Mouse (Mus musculus): ENCODE measurements around the gene Ccn1. TPM values are rescaled to one million over a fixed set of nuclear protein-coding genes. Genes with fewer than 3 reads are reported as not detected.

Gene Ccn1
- 42.6 and 50.5 TPM in 2 replicates for polyA plus RNA-seq (2014; fragmentation: Nextera tagmentation; extraction: Ambion mirVana)

DNA sequence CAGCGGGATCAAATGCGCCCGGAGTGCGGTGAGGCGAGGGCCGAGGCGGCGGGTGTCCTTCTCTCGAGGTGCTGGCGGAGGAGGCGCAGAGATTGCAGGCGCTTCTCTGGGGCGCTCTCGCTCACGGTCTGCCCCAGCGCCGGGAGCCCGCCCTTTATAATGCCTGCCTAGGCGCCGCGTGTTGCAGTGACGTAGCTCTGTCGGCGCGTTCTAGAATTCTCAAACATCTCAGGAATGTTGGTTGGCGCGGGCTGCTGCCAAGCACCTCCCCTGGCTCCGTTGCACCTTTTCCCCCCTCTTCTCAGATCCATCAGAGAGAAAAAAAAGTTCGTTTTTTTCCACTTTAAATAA, at the start of gene Ccn1:
Gene Ccn1, minus strand, starts transcription at position 130 of the 351 bp plus-strand sequence.
- peak; percentile 73 for ATAC-seq (ENCODE audit: low read depth)
- Histone ChIP-seq H3K9ac (ENCODE audit: low read depth, low read length) (peak within 1 kb of the TSS; percentile 83), H3K27ac (replicated peaks; ENCODE audit: low read depth, low read length) (peak within 1 kb of the TSS; percentile 88), H3K36me3 (ENCODE audit: control insufficient read depth, insufficient read depth, low read length) (peaks cover 16% of the 10 kb centered on the region), H3K9me3 (ENCODE audit: control insufficient read depth, low read length) (no peaks in the 10 kb centered on the region), H3K27me3 (replicated peaks; ENCODE audit: control insufficient read depth, insufficient read depth, low read length) (no peaks in the 10 kb centered on the region), H3K4me2 (ENCODE audit: low read depth, low read length) (peak within 1 kb of the TSS; percentile 84), H3K4me3 (ENCODE audit: low read depth, low read length) (peak within 1 kb of the TSS; percentile 67), H3K4me1 (ENCODE audit: control insufficient read depth, insufficient read depth, low read length) (peaks cover 39% of the 10 kb centered on the region)
- WGBS: 0% methylated on average over 14 of the region's 29 CpGs
- peak; percentile 95 for DNase-seq (ENCODE audit: low spot score)

DNA sequence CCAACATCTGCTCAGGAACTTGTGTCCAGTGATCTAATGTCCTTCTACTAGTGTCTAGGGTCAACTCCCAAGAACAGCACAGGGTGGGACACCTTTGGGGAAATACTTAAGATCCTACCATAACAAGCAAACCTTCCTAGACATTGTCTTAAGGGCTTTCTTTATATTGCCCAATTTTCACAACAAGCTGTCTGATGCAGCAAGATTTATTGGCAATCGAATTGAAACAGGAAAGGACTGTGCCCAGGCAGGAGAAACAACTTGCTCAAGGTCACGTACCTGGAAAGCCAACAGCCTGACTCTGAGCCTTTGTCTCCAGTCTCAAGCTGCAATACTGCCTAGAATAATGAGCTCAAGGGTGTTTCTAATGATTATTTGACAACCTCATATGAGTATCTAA, 43.6 kb upstream of the Ccn1 start:
- Histone ChIP-seq H3K9ac (ENCODE audit: low read depth, low read length) (no peak overlapping the region), H3K27me3 (replicated peaks; ENCODE audit: control insufficient read depth, insufficient read depth, low read length) (no peaks in the 10 kb centered on the region), H3K4me3 (ENCODE audit: low read depth, low read length) (no peak overlapping the region), H3K4me2 (ENCODE audit: low read depth, low read length) (no peak overlapping the region), H3K27ac (replicated peaks; ENCODE audit: low read depth, low read length) (no peak overlapping the region), H3K4me1 (ENCODE audit: control insufficient read depth, insufficient read depth, low read length) (peaks cover 10% of the 10 kb centered on the region; the same call in 1 of the 2 replicates), H3K36me3 (ENCODE audit: control insufficient read depth, insufficient read depth, low read length) (no peaks in the 10 kb centered on the region), H3K9me3 (ENCODE audit: control insufficient read depth, low read length) (no peaks in the 10 kb centered on the region)
- no peak for ATAC-seq (ENCODE audit: low read depth)
- no peak for DNase-seq (ENCODE audit: low spot score)
- 83% methylated on average over 2 of the region's 2 CpGs for WGBS

DNA sequence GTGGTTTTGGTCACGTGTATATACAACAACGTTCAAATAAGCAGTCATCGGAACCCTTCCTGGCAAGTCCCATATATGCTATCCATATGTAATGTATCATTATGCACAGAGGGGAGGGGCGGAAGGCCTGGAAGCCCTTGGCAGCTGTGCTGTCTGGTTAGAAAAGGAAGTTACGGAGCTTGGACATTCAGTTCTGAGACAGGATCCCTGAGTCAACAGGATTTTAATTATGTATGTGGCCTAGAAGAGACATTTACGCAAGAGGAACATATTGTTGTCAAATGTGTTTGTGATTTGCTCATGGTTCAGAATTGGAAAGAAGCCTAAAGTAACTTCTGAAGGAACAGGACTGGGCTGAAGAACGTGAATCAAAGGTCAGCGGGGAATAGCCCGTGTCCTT, 42.3 kb upstream of the Ccn1 start:
- no peaks in the 10 kb centered on the region for H3K27me3 ChIP-seq (replicated peaks; ENCODE audit: control insufficient read depth, insufficient read depth, low read length)
- no peak overlapping the region for H3K9ac ChIP-seq (ENCODE audit: low read depth, low read length)
- H3K4me2 ChIP-seq (ENCODE audit: low read depth, low read length): peak overlapping the region; percentile 25
- no peaks in the 10 kb centered on the region for H3K9me3 ChIP-seq (ENCODE audit: control insufficient read depth, low read length)
- peaks cover 10% of the 10 kb centered on the region; the same call in 1 of the 2 replicates for H3K4me1 ChIP-seq (ENCODE audit: control insufficient read depth, insufficient read depth, low read length)
- DNase-seq (ENCODE audit: low spot score) (peak; percentile 93), ATAC-seq (ENCODE audit: low read depth) (peak; percentile 88)
- no peaks in the 10 kb centered on the region for H3K36me3 ChIP-seq (ENCODE audit: control insufficient read depth, insufficient read depth, low read length)
- H3K27ac ChIP-seq (replicated peaks; ENCODE audit: low read depth, low read length): peak overlapping the region; percentile 63
- 29% methylated on average over 9 of the region's 9 CpGs for WGBS
- H3K4me3 ChIP-seq (ENCODE audit: low read depth, low read length): no peak overlapping the region

DNA sequence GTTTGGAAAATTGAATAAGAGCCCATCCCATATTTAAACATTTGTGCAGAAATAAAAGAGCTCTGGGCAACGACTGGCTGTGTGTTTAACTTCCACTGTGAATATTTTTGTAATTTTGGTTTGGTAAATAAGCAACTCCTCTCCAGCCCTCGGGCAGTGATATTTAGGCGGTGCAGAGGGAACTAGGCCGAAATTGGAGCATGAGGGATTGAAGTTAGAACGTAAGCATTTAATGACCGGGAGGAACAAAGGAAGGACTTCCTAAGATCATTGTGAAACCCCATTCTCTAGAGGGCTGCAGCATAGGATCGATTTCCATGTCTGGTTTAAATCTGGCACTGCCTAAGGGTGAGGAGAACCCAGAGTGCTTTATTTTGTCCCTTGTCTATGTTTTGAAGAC, 41.6 kb upstream of the Ccn1 start:
- peak; percentile 53 for DNase-seq (ENCODE audit: low spot score)
- Histone ChIP-seq H3K36me3 (ENCODE audit: control insufficient read depth, insufficient read depth, low read length) (no peaks in the 10 kb centered on the region), H3K4me2 (ENCODE audit: low read depth, low read length) (peak overlapping the region; percentile 25), H3K4me1 (ENCODE audit: control insufficient read depth, insufficient read depth, low read length) (peaks cover 10% of the 10 kb centered on the region; the same call in 1 of the 2 replicates), H3K9me3 (ENCODE audit: control insufficient read depth, low read length) (no peaks in the 10 kb centered on the region), H3K27me3 (replicated peaks; ENCODE audit: control insufficient read depth, insufficient read depth, low read length) (no peaks in the 10 kb centered on the region), H3K27ac (replicated peaks; ENCODE audit: low read depth, low read length) (peak overlapping the region; percentile 63), H3K4me3 (ENCODE audit: low read depth, low read length) (no peak overlapping the region), H3K9ac (ENCODE audit: low read depth, low read length) (no peak overlapping the region)
- WGBS: 19% methylated on average over 7 of the region's 7 CpGs
- 0 out of 2 replicates have a peak, but pooled peaks have one; percentile 16 for ATAC-seq (ENCODE audit: low read depth)

DNA sequence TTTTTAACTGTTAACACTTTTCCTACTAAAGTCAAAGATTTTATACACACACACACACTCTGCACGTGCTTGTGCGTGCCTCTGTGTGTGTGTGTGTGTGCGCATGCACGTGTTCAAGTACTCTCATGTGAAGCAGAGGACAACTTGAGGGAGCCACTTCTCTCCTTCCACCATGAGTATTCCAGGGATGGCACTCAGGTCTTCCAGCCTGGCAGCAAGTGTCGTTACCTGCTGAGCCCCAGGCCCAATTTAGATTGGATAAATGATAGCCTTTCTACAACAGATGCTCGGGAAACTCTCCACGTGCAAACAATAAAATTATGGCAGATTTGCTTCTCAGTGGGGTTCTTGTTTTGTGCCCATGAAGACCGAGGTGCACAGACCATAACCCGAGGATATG, 39.5 kb upstream of the Ccn1 start:
- Histone ChIP-seq H3K27ac (replicated peaks; ENCODE audit: low read depth, low read length) (no peak overlapping the region), H3K9ac (ENCODE audit: low read depth, low read length) (no peak overlapping the region), H3K36me3 (ENCODE audit: control insufficient read depth, insufficient read depth, low read length) (no peaks in the 10 kb centered on the region), H3K4me2 (ENCODE audit: low read depth, low read length) (no peak overlapping the region), H3K4me3 (ENCODE audit: low read depth, low read length) (no peak overlapping the region), H3K9me3 (ENCODE audit: control insufficient read depth, low read length) (no peaks in the 10 kb centered on the region), H3K27me3 (replicated peaks; ENCODE audit: control insufficient read depth, insufficient read depth, low read length) (no peaks in the 10 kb centered on the region), H3K4me1 (ENCODE audit: control insufficient read depth, insufficient read depth, low read length) (peaks cover 17% of the 10 kb centered on the region)
- ATAC-seq (ENCODE audit: low read depth) (no peak), DNase-seq (ENCODE audit: low spot score) (no peak)
- WGBS: 83% methylated on average over 9 of the region's 9 CpGs

DNA sequence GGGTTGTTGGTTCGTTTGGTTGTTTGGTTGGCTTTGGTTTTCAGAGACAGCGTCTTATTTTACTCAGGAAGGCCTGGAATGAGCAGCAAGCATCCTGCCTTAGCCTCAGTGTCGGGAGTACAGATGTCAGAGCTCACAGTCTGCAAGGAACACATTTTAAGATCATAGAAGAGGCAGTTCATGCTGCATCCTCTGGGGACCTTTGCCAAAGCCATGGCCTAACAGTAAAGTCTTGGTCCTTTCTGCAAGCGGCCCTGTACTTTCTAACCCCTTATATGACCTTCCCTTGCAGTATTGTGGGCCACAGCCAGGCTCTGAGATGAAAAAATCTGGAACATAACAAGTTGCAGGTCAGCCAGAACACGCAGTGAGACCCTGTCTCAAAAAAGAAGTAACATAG, 38.1 kb upstream of the Ccn1 start:
- DNase-seq (ENCODE audit: low spot score) (no peak), ATAC-seq (ENCODE audit: low read depth) (no peak)
- no peak overlapping the region for H3K4me2 ChIP-seq (ENCODE audit: low read depth, low read length)
- H3K9me3 ChIP-seq (ENCODE audit: control insufficient read depth, low read length): no peaks in the 10 kb centered on the region
- no peaks in the 10 kb centered on the region for H3K27me3 ChIP-seq (replicated peaks; ENCODE audit: control insufficient read depth, insufficient read depth, low read length)
- no peaks in the 10 kb centered on the region for H3K36me3 ChIP-seq (ENCODE audit: control insufficient read depth, insufficient read depth, low read length)
- no peak overlapping the region for H3K9ac ChIP-seq (ENCODE audit: low read depth, low read length)
- no peak overlapping the region for H3K4me3 ChIP-seq (ENCODE audit: low read depth, low read length)
- H3K27ac ChIP-seq (replicated peaks; ENCODE audit: low read depth, low read length): no peak overlapping the region
- H3K4me1 ChIP-seq (ENCODE audit: control insufficient read depth, insufficient read depth, low read length): peaks cover 17% of the 10 kb centered on the region
- 56% methylated on average over 5 of the region's 5 CpGs for WGBS

DNA sequence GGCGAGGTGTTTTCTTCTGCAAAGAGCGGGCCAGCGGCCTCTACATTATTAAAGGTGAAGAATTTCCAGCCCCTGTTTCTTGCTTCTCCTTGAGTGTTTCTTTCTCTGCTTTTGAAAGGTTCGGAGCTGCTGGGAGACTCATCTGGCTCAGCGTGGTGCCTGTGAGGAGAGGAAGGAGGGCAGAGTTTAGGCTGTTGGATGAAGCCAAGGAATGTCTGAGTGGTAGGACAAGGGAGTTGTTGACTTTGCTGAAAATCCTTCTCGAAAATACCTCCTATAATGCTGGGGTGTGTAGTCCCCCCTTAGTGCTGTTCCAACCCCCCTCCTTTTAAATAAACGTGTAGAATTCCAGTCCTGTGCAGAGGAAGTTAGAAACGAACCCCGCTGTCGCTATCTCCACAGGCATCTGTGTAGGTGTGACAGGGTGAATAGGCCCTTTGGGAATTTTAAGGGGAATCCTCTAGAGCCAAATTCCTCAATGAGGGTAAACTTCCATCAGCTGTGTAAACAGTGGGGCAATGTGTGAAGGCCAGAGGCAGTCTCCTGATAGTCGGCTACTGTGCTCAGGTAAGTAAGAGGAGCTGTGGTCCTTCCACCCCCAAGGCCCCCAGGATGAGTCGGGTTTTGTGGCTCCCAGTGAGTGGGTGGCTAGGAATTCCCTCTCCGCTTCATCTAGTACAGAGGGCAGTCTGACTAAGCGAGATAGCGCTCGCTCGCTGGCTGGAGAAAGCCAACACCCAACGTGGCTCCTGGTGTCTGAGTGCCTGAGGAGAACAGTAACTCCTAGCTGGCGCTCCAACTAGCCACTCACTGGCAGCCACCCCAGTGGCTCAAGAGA, 35.0 kb upstream of the Ccn1 start:
- Histone ChIP-seq H3K36me3 (ENCODE audit: control insufficient read depth, insufficient read depth, low read length) (no peaks in the 10 kb centered on the region), H3K9ac (ENCODE audit: low read depth, low read length) (no peak overlapping the region), H3K4me1 (ENCODE audit: control insufficient read depth, insufficient read depth, low read length) (peaks cover 12% of the 10 kb centered on the region), H3K4me3 (ENCODE audit: low read depth, low read length) (no peak overlapping the region), H3K9me3 (ENCODE audit: control insufficient read depth, low read length) (no peaks in the 10 kb centered on the region), H3K27ac (replicated peaks; ENCODE audit: low read depth, low read length) (peak overlapping the region; percentile 77), H3K27me3 (replicated peaks; ENCODE audit: control insufficient read depth, insufficient read depth, low read length) (no peaks in the 10 kb centered on the region), H3K4me2 (ENCODE audit: low read depth, low read length) (no peak overlapping the region)
- ATAC-seq (ENCODE audit: low read depth) (peak; percentile 36; the same call in 1 of the 2 replicates), DNase-seq (ENCODE audit: low spot score) (peak; percentile 29)
- WGBS: 35% methylated on average over 19 of the region's 19 CpGs

DNA sequence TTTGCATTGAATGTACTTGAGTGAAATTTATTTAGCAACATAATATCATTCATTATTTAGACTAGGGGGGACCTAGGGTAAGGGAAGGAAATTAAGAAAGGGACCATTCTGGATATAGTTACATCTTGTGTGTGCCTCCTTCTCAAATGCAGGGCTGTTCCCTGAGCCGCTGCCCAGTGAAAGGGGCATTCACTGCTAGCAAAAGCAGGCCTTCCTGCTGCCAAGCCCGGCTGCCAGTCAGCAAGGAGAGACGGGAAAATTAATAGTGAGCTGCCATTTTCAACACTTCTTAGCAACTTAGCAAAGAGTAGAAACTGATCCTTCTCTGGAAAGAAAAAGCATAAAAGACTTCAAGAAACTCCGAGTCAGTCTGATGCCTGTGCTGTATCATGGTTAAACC, 34.4 kb upstream of the Ccn1 start:
- no peak for ATAC-seq (ENCODE audit: low read depth)
- Histone ChIP-seq H3K9ac (ENCODE audit: low read depth, low read length) (no peak overlapping the region), H3K27me3 (replicated peaks; ENCODE audit: control insufficient read depth, insufficient read depth, low read length) (no peaks in the 10 kb centered on the region), H3K4me3 (ENCODE audit: low read depth, low read length) (no peak overlapping the region), H3K4me1 (ENCODE audit: control insufficient read depth, insufficient read depth, low read length) (peaks cover 12% of the 10 kb centered on the region), H3K36me3 (ENCODE audit: control insufficient read depth, insufficient read depth, low read length) (no peaks in the 10 kb centered on the region), H3K9me3 (ENCODE audit: control insufficient read depth, low read length) (no peaks in the 10 kb centered on the region), H3K27ac (replicated peaks; ENCODE audit: low read depth, low read length) (peak overlapping the region; percentile 77), H3K4me2 (ENCODE audit: low read depth, low read length) (no peak overlapping the region)
- DNase-seq (ENCODE audit: low spot score): no peak
- 57% methylated on average over 4 of the region's 4 CpGs for WGBS

Data from embryonic facial prominence, embryonic 14.5 days (tissue).